Mouse (Mus musculus) cerebellum, postnatal 14 days (tissue): ENCODE measurements at regions not wholly inside any gene's neighbourhood (a gene's known extent, or its start where the extent isn't known, plus 50 kb on each side); places are given as distances from the start of the nearest gene placed in this dataset.

Experiments used
- DNase-seq, 2 experiments: peaks; one replicate each; pipeline ENCODE4 v3.0.0; 2021; ENCODE audit warnings: mixed read lengths in 2 of 2

DNA sequence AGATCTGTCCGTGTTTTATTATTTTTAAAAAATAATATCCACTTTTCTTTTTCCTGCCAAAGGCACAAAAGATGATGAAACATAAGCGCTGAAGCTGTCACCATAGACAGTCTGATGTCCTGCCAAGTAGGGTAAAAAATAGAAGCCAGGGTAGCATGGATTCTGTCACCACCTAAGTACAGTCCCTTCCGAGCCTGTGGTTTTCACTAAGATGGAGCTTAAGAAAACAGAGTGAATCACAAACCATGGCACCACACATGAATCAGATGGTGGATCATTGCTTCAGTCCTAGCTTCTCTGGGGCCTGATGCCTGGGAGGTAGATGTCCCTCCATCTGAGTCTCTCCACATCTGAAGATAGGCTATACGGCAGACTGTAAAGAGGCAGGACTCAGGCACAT is 55.9 kb upstream of the Fmod start:
- no peak for DNase-seq

DNA sequence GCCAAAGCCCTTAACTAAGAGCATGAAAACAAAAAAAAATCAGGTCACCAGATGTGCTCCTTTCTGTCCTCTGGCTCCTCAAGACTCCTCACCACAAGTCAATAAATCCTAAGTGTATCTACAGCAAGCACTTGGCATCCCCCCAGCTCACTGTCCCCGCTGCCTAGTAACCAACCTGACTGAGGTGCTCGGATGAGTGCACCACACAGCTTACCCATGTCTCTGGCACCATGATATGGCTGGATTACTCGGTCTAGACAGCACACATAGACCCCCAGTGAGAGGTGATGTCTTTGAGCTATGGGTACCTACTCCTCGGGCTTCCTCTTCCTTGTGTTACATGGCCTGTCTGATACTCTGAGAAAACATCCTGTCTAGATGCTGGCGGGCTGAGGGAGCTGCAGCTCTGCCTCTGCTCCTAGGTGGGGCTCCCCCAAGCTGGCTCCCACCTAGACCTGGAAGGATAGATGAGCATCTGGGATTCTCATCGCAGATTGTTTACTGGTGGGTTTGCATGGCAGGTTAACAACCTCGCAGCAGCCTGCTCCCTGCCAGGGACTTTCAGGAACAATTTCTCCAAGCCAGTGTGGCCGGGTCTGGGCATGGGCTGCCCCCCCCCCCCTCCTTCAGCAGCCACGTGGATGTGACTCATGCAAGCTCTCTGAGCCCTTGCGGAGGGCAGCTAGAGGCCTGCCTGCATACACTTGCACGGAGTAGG is 57.2 kb upstream of the Prelp start:
- DNase-seq, result peak; percentile 65 to 80

DNA sequence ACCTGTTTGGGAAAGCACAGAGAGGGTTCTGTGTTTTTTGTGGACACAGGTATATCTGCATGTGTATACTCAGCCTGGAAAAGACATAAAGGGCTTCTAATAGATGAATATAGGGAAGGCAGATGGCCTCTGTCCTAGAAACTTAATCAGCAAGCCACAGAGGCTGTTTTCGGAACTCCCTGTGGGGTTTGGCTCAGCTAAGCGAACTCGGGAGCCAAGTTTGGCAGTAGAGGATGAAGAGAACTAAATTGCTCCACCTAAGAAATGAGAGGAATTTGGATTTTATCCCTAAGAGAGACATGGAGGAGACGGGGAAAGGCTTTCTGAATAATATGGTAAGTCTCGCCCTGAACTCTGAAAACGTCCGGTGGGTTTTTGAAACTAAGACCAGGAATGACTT is 56.0 kb upstream of the Prelp start:
- DNase-seq, result peak; percentile 80 to 86

DNA sequence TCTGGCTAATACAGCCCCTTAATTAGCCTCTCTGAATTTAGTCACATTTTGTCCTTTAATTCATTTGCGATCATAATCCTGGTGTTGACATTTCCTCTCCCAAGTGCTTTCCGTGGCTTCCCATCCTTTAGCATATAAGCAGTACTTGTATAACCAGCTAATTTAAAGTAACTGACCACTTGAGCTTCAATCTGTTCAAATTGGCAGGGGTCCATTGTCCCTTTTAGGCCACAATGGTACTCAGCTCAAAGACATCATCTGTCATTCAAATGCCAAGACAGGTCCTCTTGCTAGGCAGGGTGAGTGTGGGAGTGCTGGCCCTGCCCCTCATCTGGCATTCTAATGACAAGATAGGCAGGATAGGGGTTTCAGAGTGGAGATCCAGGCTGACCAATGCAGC is 52.6 kb upstream of the Prelp start:
- peak in 1 of 2 experiments; percentile 51 for DNase-seq

DNA sequence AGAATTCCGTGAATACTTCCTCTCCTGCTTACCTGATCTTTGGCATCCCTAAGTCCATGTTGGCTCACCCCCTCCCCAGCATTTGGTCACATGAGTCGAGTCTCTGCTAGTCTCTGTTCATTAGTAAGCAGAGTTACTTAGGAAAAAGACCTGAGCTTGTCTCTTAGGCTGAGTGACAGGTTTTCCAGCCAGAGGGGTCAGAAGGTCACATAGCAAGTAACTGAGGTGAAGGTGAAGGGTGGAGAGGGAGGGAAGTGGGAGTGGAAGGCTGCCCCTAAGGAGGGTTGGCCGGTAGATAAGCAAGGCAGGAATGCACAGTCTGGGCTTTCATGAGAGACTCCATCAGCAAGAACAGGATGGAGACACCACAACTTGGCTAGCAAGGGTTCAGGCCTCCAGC is 50.1 kb upstream of the Prelp start:
- no peak for DNase-seq
